Mouse (Mus musculus) C3H10T1/2 (cell line): Measurements from ENCODE around the gene Rnf121. TPM values are rescaled to one million over a fixed set of nuclear protein-coding genes. Genes with fewer than 3 reads are reported as not detected.

Experiments used
- polyA plus RNA-seq, 2 experiments: library from polyadenylated mRNA; unstranded; fragments of >200 nt; fragmentation: generic; extraction: Trizol; gene quantifications; one replicate each; pipeline ENCODE4 v1.2.1; 2012; ENCODE audit warnings: missing spikeins in 2 of 2

Rnf121 gene
- 10 to 100 TPM; 15.1 to 36.4 TPM for polyA plus RNA-seq

DNA sequence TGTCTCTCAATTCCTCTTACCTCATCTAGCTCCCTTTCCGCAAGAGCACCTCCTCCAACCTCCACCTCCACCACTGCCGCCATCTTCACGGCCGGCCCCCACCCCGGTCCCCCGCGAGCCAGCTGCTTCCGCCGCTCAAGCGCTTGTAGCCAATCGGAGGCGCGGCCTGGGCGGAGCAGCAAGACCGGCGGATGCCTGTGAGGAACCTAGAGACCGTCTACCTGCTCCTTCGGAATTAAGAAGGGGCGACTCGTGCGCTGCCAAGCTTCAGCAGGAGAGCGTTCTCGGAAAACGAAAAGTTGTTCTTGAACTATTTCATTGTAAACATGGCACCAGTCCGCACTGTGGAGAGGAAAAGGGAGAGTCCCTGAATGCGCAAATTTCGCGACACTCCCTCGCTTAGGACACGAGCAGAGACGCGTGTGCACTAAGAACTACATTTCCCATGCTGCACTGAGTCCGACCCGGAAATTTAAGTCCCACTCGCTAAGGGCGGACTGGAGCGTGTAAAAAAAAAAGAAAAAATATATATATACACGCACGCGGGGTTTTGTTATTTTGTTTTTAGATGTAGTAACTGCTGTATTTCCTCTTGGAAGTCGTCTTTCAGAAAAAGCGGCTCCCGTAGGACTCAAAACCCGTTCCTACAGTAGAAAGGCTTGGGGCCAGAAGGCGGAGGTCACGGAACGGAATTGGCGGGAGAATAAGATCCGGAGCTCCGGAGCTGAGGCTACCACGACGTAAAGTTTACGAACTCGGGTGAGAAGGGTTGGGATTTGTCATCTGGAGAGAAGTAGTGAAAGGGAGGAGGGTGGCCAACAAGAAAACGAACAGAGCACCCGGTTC, at the start of gene Rnf121, which contains the start of the genes Xndc1 and Xntrpc:
Rnf121 (minus strand) TSS at position 424 of the 846 bp plus-strand sequence.
Xndc1 (plus strand) TSS at position 466 of the 846 bp plus-strand sequence.
Xntrpc (plus strand) TSS at position 668 of the 846 bp plus-strand sequence.

DNA sequence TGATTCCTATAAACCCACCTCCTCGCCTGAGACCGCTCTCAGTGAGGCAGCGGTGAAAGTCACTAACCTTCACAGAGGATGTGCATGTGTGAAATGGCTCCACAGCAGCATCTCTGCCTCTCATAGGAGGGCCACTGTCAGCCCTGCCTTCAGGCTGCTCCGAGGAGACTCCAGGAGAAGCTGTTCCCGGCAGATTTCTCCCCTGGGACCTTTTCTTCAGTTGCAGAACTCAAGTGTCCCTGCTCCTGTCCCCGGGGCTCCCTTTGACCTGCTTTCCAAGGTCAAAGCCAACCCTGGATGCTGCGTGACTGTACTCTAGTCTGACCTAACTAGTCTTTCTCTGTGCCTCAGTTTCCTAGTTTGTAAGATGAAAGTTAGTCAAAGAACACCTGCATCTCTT, 43.9 kb upstream of the Rnf121 start, which contains the start of gene Art5:
Art5 (minus strand) TSS at position 319 of the 400 bp plus-strand sequence.

DNA sequence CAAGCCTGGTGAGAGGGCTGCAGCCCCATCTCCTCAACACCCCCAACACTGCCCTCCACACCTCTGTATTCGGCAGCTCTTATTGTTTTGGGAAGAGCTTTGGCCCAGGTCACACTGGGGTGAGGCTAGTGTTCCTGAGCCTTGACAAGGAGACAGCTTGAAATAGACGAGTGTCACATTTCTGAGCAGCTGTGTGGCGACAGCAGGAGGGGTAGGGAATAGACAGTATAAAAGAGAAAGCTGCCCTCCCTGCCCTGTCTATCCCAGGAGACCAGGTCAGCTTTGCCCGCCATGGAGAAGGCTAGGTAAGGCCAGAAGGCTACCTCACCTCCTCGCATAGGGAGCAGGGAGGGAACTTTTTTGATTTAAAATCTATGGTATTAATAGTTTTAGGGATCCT, 36.2 kb upstream of the Rnf121 start, which contains the start of gene Art1:
Art1 (plus strand) TSS at position 257 of the 400 bp plus-strand sequence.

DNA sequence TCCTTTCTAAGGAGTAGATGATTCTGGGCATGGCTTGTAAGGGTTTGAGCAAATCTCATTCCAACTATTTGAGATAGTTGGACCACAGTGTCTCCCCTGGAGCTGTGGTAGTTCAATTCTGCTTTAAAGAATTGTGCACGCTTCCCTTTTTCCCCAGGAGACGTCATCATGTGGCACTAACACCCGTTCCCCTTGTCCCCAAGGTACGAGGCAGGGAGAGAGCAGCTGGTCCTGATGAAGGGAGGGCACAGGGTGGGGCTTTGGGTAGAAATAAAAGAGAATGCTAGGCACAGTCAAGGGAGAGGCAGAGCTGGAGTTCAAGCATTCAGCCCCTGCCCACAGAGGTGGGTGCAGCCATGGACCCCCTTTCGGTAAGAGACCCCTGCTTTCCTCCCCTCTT, 17.5 kb upstream of the Rnf121 start, which contains the start of gene Trpc2:
Trpc2 (plus strand) TSS at position 301 of the 400 bp plus-strand sequence.

GRCm38 (mm10) chr7:102018590-102018989, 46.7 kb downstream of the Rnf121 start, which contains the start of gene Il18bp:
Gene Il18bp (minus strand): TSS chr7:102018690.

Other genes with a start within 250 kb of the Rnf121 start
- gene Phox2a, start 247.2 kb downstream of the Rnf121 start, polyA plus RNA-seq = not detected
- gene Inppl1, start 227.2 kb downstream of the Rnf121 start, polyA plus RNA-seq = 10 to 100 TPM; 21.7 to 40.0 TPM
- gene Folr2, start 208.3 kb downstream of the Rnf121 start, polyA plus RNA-seq = not detected
- gene Anapc15, start 201.8 kb downstream of the Rnf121 start, polyA plus RNA-seq = 100 to 1,000 TPM in 1 of 2 experiments, 10 to 100 TPM in 1; 56.8 to 127 TPM
- under 1 TPM; 0.40 to 0.68 TPM for gene Folr1, start 194.7 kb downstream of the Rnf121 start, polyA plus RNA-seq
- 100 to 1,000 TPM; 173 to 237 TPM for gene Lamtor1, start 159.6 kb downstream of the Rnf121 start, polyA plus RNA-seq
- gene Tomt, start 159.1 kb downstream of the Rnf121 start, polyA plus RNA-seq = under 1 TPM in 1 of 2 experiments, not detected in 1; 0.06 TPM
- 10 to 100 TPM in 1 of 2 experiments, 1 to 10 TPM in 1; 7.3 to 15.6 TPM for gene Lrrc51, start 131.6 kb downstream of the Rnf121 start, polyA plus RNA-seq
- gene Numa1, start 131.4 kb downstream of the Rnf121 start, polyA plus RNA-seq = 100 to 1,000 TPM in 1 of 2 experiments, 10 to 100 TPM in 1; 21.1 to 120 TPM
- 1 to 10 TPM in 1 of 2 experiments, under 1 TPM in 1; 0.20 to 1.9 TPM for gene Il18bp, start 46.8 kb downstream of the Rnf121 start, polyA plus RNA-seq
- 10 to 100 TPM in 1 of 2 experiments, 1 to 10 TPM in 1; 4.7 to 10.9 TPM for gene Xndc1, start within 50 bp of the Rnf121 start, polyA plus RNA-seq
- under 1 TPM; 0.01 to 0.67 TPM for gene Xntrpc, start 244 bp upstream of the Rnf121 start, polyA plus RNA-seq
- not detected for gene Trpc2, start 17.6 kb upstream of the Rnf121 start, polyA plus RNA-seq
- not detected for gene Art1, start 36.3 kb upstream of the Rnf121 start, polyA plus RNA-seq
- not detected for gene Art5, start 44.0 kb upstream of the Rnf121 start, polyA plus RNA-seq
- gene Chrna10, start 51.4 kb upstream of the Rnf121 start, polyA plus RNA-seq = under 1 TPM in 1 of 2 experiments, not detected in 1; 0.02 TPM
- gene Nup98, start 144.7 kb upstream of the Rnf121 start, polyA plus RNA-seq = 10 to 100 TPM in 1 of 2 experiments, 1 to 10 TPM in 1; 2.0 to 12.2 TPM
- gene Pgap2, start 144.7 kb upstream of the Rnf121 start, polyA plus RNA-seq = 10 to 100 TPM; 12.0 to 43.4 TPM
- gene Rhog, start 190.6 kb upstream of the Rnf121 start, polyA plus RNA-seq = 100 to 1,000 TPM; 117 to 137 TPM
- gene Stim1, start 202.3 kb upstream of the Rnf121 start, polyA plus RNA-seq = 10 to 100 TPM in 1 of 2 experiments, 1 to 10 TPM in 1; 4.8 to 35.1 TPM